Mouse (Mus musculus) heart, postnatal 0 days (tissue): Measurements from ENCODE around the gene Qsox1.

Source experiments
- CTCF ChIP-seq: IDR thresholded peaks from 2 replicates; pipeline ENCODE4 v1.5.1; 2016; ENCODE audit warnings: antibody characterized with exemption, control low read depth, low read depth
- EP300 ChIP-seq: IDR thresholded peaks from 2 replicates; pipeline ENCODE4 v1.6.1; 2016; ENCODE audit warnings: antibody characterized with exemption, low read depth

- TF ChIP-seq CTCF (peak; percentile 83), EP300 (no peak)
Measured at GRCm38 (mm10) chr1:155784343-155785205, 28.1 kb downstream of the Qsox1 start.
